Mouse (Mus musculus): ENCODE measurements around the gene Ddit4l. TPM values are rescaled to one million over a fixed set of nuclear protein-coding genes. Genes with fewer than 3 reads are reported as not detected.
"Not testable (repeated sequence)": the region's sequence is repeated elsewhere in the genome, so short reads cannot be mapped to it uniquely, and the experiment has no call there.

The Ddit4l gene
- polyA plus RNA-seq (2011; ENCODE audit: insufficient read depth, insufficient read length, low replicate concordance, missing spikeins), result 2.3 and 6.2 TPM in 2 replicates

DNA sequence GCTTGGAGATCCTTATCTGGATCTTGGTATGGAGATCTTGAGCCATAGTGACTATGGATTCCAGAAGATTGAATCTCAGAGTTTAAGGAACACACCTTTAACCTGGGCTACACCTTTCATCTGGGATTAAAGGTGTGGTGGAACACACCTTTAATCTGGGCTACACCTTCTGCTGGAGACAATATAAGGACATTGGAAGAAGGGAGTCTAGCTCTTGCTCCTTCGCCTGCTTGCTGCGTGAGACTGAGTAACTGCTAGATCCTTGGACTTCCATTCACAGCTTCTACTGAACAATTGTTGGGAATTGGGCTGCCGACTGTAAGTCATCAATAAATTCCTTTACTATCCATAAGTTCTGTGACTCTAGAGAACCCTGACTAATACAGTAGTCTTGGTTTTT lies at the start of gene Ddit4l:
Ddit4l (plus strand) TSS at position 301 of the 400 bp plus-strand sequence.
- 92% methylated on average over 3 of the region's 3 CpGs for WGBS
- H3K4me1 ChIP-seq (ENCODE audit: control insufficient read depth, insufficient read depth, low read length), result not testable (repeated sequence)

DNA sequence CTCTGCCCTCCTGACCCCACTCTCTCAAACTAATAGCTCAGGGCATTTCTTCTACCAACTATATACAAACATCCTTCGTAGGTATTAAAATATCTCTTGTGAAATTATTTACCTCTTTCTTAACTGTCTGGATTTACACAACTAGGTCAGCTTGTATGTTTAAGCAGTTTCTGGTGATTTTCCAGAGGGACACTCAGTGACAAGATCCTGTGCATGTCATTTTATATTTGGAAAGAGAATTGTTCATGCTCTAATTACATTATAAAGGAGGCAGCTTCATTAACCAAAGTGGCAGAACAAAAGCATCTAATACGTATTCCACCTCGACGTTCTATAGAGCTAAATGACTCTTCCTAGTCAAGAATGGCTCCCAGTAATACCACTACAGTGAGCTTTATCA lies 45.3 kb upstream of the Ddit4l start:
- Histone ChIP-seq H3K4me1 (ENCODE audit: control insufficient read depth, insufficient read depth, low read length) (no peaks in the 10 kb centered on the region), H3K4me3 (replicated peaks; ENCODE audit: control insufficient read depth, low read depth, low read length) (no peak overlapping the region), H3K27ac (ENCODE audit: control insufficient read depth, insufficient read depth, low read depth, low read length, poor library complexity) (no peak overlapping the region)
- TF ChIP-seq POLR2A (IDR thresholded peaks at IDR 0.05; ENCODE audit: borderline replicate concordance, control insufficient read depth, low read depth, low read length) (no peak), CTCF (IDR thresholded peaks at IDR 0.05; ENCODE audit: control insufficient read depth, insufficient read depth, low read length) (no peak)
- 83% methylated on average over 4 of the region's 4 CpGs for WGBS

More for the DNA sequence above, at the start of gene Ddit4l:
- not testable (repeated sequence) for H3K4me3 ChIP-seq (replicated peaks; ENCODE audit: control insufficient read depth, low read depth, low read length); H3K27ac ChIP-seq (ENCODE audit: control insufficient read depth, insufficient read depth, low read depth, low read length, poor library complexity)

DNA sequence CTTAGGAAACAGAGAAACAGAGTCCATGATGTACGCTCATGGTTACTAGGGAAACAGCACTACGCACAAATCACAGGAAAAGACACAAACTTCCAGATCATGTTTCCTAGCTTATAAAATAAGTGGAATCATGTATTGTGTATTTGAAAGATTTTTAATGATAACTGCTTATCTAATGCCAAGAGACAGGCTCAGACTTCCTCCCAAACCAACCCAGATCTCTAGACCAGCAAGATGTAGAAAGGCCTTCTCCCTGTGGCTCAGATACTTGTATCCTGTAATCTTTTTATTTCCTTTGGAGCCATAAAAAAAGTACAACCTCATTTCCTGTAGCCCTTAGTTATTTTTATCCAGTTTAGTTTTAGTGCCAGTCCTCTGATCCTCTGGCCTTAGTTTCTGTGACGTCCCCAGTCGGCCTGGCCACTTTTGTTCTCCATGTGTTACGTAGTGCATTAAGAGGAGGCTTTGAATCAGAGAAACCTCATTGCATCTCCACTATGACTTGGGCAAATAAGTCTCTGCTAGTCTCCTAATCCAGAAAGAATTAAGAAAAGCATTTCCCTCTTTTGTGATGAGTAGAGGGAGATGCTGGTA lies 34.9 kb upstream of the Ddit4l start:
- Histone ChIP-seq H3K4me1 (ENCODE audit: control insufficient read depth, insufficient read depth, low read length) (no peaks in the 10 kb centered on the region), H3K27ac (ENCODE audit: control insufficient read depth, insufficient read depth, low read depth, low read length, poor library complexity) (no peak overlapping the region), H3K4me3 (replicated peaks; ENCODE audit: control insufficient read depth, low read depth, low read length) (no peak overlapping the region)
- TF ChIP-seq POLR2A (IDR thresholded peaks at IDR 0.05; ENCODE audit: borderline replicate concordance, control insufficient read depth, low read depth, low read length), result no peak
- TF ChIP-seq CTCF (IDR thresholded peaks at IDR 0.05; ENCODE audit: control insufficient read depth, insufficient read depth, low read length), result no peak
- WGBS, result 77% methylated on average over 5 of the region's 5 CpGs

DNA sequence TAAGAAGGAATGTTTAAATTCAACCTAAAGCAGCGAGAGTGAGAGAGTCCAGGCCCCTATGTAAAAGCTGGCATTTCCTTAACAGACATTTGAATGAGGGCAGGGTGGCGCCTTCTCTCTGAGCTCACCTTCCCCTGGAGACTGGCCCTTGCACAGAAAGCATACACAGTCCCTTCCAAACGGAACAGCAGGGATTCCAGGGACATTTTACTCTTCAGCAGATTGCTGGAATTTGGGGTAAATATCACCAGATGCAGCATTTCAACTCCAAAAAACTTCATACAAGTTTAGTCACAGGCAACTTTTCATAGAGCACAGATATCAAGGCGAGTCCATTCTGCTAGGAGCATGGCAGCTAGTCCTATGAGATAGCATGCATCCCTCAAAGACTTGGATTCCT lies 31.6 kb upstream of the Ddit4l start:
- Histone ChIP-seq H3K4me1 (ENCODE audit: control insufficient read depth, insufficient read depth, low read length) (no peaks in the 10 kb centered on the region), H3K27ac (ENCODE audit: control insufficient read depth, insufficient read depth, low read depth, low read length, poor library complexity) (no peak overlapping the region), H3K4me3 (replicated peaks; ENCODE audit: control insufficient read depth, low read depth, low read length) (no peak overlapping the region)
- 63% methylated on average over 4 of the region's 4 CpGs for WGBS
- TF ChIP-seq CTCF (IDR thresholded peaks at IDR 0.05; ENCODE audit: control insufficient read depth, insufficient read depth, low read length) (no peak), POLR2A (IDR thresholded peaks at IDR 0.05; ENCODE audit: borderline replicate concordance, control insufficient read depth, low read depth, low read length) (no peak)

DNA sequence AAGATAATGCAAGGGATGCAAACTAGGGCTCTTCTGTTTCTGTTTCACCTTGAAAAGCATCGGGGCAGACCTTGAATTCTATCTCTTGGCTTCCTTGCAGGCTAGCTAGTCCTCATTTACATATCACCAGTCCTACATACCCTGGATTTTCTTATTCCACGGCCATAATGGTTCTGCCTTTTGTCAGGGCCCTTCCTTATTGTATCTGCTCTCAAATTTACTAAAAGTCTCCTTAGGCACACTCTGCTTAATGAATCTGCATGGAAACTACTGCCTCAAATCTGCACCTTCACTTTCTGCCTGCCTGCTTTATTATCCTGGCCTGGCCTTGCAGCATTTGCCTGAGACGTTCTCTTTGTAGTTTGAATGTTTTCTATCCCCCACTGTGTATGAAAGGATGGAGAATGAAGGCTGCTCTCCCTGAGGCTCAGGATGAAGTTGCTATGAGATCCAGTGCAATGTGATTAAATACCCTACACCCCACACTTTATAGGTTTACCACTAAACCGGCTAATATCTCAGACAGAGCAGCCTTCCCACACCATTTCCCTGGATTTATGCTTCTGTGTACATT lies 27.0 kb upstream of the Ddit4l start:
- Histone ChIP-seq H3K4me1 (ENCODE audit: control insufficient read depth, insufficient read depth, low read length) (no peaks in the 10 kb centered on the region), H3K27ac (ENCODE audit: control insufficient read depth, insufficient read depth, low read depth, low read length, poor library complexity) (no peak overlapping the region), H3K4me3 (replicated peaks; ENCODE audit: control insufficient read depth, low read depth, low read length) (no peak overlapping the region)
- TF ChIP-seq CTCF (IDR thresholded peaks at IDR 0.05; ENCODE audit: control insufficient read depth, insufficient read depth, low read length) (no peak), POLR2A (IDR thresholded peaks at IDR 0.05; ENCODE audit: borderline replicate concordance, control insufficient read depth, low read depth, low read length) (no peak)
- WGBS, result 75% methylated on average over 4 of the region's 4 CpGs

DNA sequence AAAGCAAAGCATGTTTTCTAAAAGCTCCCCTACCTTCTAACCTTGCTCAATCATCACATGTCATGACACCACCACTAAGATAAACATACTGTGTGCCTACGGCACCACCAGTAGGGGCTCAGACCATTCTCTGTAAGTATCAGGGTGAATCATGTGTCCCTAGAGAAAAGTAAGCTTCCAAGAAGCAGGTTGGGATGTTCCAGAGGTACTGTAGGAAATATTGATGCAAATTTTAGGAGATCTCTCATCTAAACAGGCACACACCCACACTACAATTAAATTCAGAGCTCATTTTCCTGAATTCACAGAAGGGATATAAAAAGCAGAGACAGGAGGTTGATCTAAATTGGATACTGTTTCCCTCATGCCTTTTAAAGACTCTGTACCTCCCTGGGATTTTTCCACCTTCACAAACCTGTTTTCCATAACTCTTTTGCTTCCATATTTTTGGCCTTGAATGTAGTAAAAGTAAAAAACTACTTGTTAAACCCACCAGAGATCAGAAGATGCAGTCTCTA lies 12.4 kb upstream of the Ddit4l start:
- WGBS, result 71% methylated on average over 1 of the region's 1 CpGs
- H3K27ac ChIP-seq (ENCODE audit: control insufficient read depth, insufficient read depth, low read depth, low read length, poor library complexity), result no peak overlapping the region
- H3K4me1 ChIP-seq (ENCODE audit: control insufficient read depth, insufficient read depth, low read length), result no peaks in the 10 kb centered on the region
- TF ChIP-seq CTCF (IDR thresholded peaks at IDR 0.05; ENCODE audit: control insufficient read depth, insufficient read depth, low read length) (no peak), POLR2A (IDR thresholded peaks at IDR 0.05; ENCODE audit: borderline replicate concordance, control insufficient read depth, low read depth, low read length) (no peak)
- H3K4me3 ChIP-seq (replicated peaks; ENCODE audit: control insufficient read depth, low read depth, low read length), result no peak overlapping the region

DNA sequence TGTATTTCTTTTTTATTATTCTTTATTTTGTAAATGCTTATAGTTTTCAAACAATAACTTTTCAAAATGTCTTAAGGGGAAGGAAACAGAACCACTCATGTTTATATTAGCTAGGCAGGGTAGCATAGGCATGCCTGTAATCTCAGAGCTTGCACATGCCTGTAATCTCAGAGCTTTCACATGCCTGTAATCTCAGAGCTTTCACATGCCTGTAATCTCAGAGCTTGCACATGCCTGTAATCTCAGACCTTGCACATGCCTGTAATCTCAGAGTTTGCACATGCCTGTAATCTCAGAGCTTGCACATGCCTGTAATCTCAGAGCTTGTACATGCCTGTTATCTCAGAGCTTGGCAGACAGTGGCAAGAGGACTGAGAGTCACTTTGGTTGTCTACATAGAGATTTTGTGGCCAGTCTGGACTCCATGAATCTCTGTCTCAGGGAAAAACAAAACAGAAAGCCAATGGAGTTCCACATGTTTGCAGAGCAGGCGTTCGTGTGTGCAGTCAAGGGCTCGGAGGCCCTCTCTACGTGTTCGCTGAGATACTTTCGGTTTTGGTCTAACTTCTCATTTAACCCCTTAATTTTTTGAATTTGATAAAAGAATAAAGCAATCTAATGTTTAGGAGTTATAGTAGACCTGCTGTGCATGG lies 10.8 kb upstream of the Ddit4l start:
- H3K27ac ChIP-seq (ENCODE audit: control insufficient read depth, insufficient read depth, low read depth, low read length, poor library complexity), result no peak overlapping the region
- peak overlapping the region; percentile 21 for H3K4me3 ChIP-seq (replicated peaks; ENCODE audit: control insufficient read depth, low read depth, low read length)
- TF ChIP-seq POLR2A (IDR thresholded peaks at IDR 0.05; ENCODE audit: borderline replicate concordance, control insufficient read depth, low read depth, low read length), result no peak
- no peak for TF ChIP-seq CTCF (IDR thresholded peaks at IDR 0.05; ENCODE audit: control insufficient read depth, insufficient read depth, low read length)
- WGBS, result 3% methylated on average over 6 of the region's 6 CpGs
- H3K4me1 ChIP-seq (ENCODE audit: control insufficient read depth, insufficient read depth, low read length), result no peaks in the 10 kb centered on the region

DNA sequence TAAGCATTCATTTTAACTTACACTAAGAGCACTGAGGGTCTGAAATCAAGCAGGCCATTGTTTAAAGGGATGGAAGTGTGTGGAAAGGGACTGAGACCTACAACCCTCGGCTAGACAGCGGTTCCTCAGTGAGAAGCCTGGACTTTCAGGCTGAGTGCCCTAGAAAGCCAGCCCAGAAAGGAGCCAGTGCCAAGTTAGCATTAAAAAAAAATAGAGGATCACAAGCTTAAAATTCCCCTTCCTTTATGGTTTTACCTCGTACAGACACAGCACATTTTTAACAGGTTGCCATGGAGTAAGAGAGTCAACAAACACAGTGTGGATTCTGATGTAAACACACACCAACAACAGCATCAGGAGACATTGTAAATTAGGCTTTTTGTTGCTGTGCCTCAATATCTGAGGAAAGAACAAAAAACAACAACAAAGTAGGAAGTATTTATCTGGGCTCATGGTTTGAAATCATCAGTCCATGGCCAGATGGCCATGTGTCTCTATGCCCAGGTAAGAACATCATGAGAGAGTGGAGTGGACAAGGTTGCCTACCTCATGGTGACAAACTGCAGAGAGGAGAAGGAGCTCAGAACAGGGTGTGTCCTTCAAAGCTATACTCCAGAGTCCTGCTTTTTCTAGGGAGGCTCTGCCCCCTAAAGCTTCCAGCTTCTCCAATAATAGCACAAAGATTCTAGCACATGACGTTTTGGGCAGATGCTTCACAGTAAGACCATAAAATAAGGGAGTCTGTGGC lies 10.1 kb upstream of the Ddit4l start:
- 21% methylated on average over 4 of the region's 4 CpGs for WGBS
- H3K4me3 ChIP-seq (replicated peaks; ENCODE audit: control insufficient read depth, low read depth, low read length), result peak overlapping the region; percentile 32
- H3K27ac ChIP-seq (ENCODE audit: control insufficient read depth, insufficient read depth, low read depth, low read length, poor library complexity), result no peak overlapping the region
- no peaks in the 10 kb centered on the region for H3K4me1 ChIP-seq (ENCODE audit: control insufficient read depth, insufficient read depth, low read length)
- TF ChIP-seq CTCF (IDR thresholded peaks at IDR 0.05; ENCODE audit: control insufficient read depth, insufficient read depth, low read length) (no peak), POLR2A (IDR thresholded peaks at IDR 0.05; ENCODE audit: borderline replicate concordance, control insufficient read depth, low read depth, low read length) (no peak)
